Mouse (Mus musculus): ENCODE measurements around the gene Pbx1.

DNA sequence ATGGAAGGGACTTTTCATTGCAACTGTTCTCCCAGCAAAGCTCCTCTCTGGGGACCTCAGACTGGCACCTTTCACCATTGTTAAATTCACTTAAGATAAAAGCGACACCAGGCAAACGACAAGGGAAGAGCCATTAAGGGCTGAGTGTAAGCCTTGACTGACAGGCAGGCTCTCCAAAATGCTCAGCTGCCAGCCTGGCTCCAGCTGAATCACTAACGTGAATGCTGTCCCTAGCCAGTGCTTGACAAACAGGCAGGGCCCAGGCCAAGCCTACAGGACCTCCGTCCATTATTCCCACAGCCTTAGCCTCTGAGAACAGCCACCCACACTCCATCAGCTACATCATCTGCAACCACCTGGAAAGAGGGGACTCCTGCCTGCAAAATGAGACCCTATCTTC lies 337.4 kb downstream of the Pbx1 start:
- TF ChIP-seq POLR2A (IDR thresholded peaks at IDR 0.05; ENCODE audit: low read depth, low read length) (no peak), CTCF (IDR thresholded peaks at IDR 0.05; ENCODE audit: extremely low read depth, insufficient read length, insufficient replicate concordance, low read depth, low read length) (no peak)

All from small intestine, adult 2 months (tissue).